Mouse (Mus musculus): Measurements from ENCODE around the gene Ranbp6.

DNA sequence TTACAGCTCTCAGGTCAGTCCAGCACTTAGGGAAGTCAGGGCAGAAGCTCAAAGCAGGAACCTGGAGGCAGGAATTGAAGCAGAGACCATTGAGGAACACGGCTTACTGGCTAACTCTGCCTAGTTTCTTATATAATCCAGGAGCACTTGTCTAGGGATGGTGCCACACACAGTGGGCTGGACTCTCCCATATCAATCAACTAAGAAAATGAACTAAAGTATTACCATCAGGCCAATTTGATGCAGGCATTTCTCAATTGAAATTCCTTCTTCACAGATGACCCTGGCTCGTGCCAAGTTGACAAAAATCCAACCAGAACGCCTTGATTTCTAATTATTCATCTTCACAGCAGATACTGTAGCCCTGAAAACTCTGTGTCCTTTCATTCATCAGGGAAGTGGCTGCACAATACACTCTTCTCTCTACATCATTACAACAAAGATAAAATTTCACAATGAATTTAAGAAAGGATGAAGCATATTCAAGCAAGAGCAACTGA lies 25.9 kb upstream of the Ranbp6 start:
- TF ChIP-seq EP300 (optimal IDR thresholded peaks at IDR 0.05) (no peak), CTCF (IDR thresholded peaks at IDR 0.05; ENCODE audit: low read depth) (no peak)
